Mouse (Mus musculus): ENCODE data around the gene Cltc. TPM values are rescaled to one million over a fixed set of nuclear protein-coding genes. Genes with fewer than 3 reads are reported as not detected.

The Cltc gene
- polyA plus RNA-seq, 1 experiment from 2014 or later, result 129 TPM

- H3K4me3 ChIP-seq (replicated peaks), result no peak overlapping the region
- H3K27ac ChIP-seq, result 0 out of 2 replicates have a peak overlapping the region, but pooled peaks have one; percentile 2
- H3K36me3 ChIP-seq, result peaks cover 16% of the 10 kb centered on the region
- H3K27me3 ChIP-seq, result no peaks in the 10 kb centered on the region
- no peak overlapping the region for H3K4me2 ChIP-seq
- WGBS, result 93% methylated on average over 3 of the region's 3 CpGs
- no peak for ATAC-seq (ENCODE audit: insufficient number of reproducible peaks, insufficient read depth, low FRiP score, low TSS enrichment, low read depth)
- no peak overlapping the region for H3K9ac ChIP-seq (replicated peaks)
- peaks cover 7% of the 10 kb centered on the region for H3K4me1 ChIP-seq (replicated peaks)
- H3K9me3 ChIP-seq, result no peaks in the 10 kb centered on the region
Measured at GRCm38 (mm10) chr11:86646885-86647459, 110.4 kb downstream of the Cltc start.

- no peak overlapping the region for H3K4me3 ChIP-seq (replicated peaks)
- no peak overlapping the region for H3K9ac ChIP-seq (replicated peaks)
- H3K27ac ChIP-seq, result 0 out of 2 replicates have a peak overlapping the region, but pooled peaks have one; percentile 2
- no peaks in the 10 kb centered on the region for H3K27me3 ChIP-seq
- H3K4me1 ChIP-seq (replicated peaks), result peaks cover 7% of the 10 kb centered on the region
- WGBS, result 69% methylated on average over 7 of the region's 7 CpGs
- H3K4me2 ChIP-seq, result no peak overlapping the region
- no peak for ATAC-seq (ENCODE audit: insufficient number of reproducible peaks, insufficient read depth, low FRiP score, low TSS enrichment, low read depth)
- peaks cover 16% of the 10 kb centered on the region for H3K36me3 ChIP-seq
- H3K9me3 ChIP-seq, result no peaks in the 10 kb centered on the region
Measured at GRCm38 (mm10) chr11:86646136-86646834, 111.1 kb downstream of the Cltc start.

GRCm38 (mm10) chr11:86644553-86644952, 112.8 kb downstream of the Cltc start:
- no peak overlapping the region for H3K9ac ChIP-seq (replicated peaks)

More at GRCm38 (mm10) chr11:86644553-86644952, 112.8 kb downstream of the Cltc start:
- H3K4me3 ChIP-seq (replicated peaks), result no peak overlapping the region
- peaks cover 7% of the 10 kb centered on the region for H3K4me1 ChIP-seq (replicated peaks)
- H3K27ac ChIP-seq, result no peak overlapping the region
- 97% methylated on average over 4 of the region's 4 CpGs for WGBS
- H3K9me3 ChIP-seq, result no peaks in the 10 kb centered on the region
- H3K36me3 ChIP-seq, result peaks cover 22% of the 10 kb centered on the region
- no peak for ATAC-seq (ENCODE audit: insufficient number of reproducible peaks, insufficient read depth, low FRiP score, low TSS enrichment, low read depth)
- H3K27me3 ChIP-seq, result no peaks in the 10 kb centered on the region
- H3K4me2 ChIP-seq, result no peak overlapping the region

Other genes with a start within 250 kb of the Cltc start
- 78.3 and 83.8 TPM in 2 replicates for gene Rps6kb1, start 212.8 kb downstream of the Cltc start, polyA plus RNA-seq (2016; fragmentation: Nextera tagmentation; extraction: Ambion mirVana)
- gene Tubd1, start 212.6 kb downstream of the Cltc start, polyA plus RNA-seq (2016; fragmentation: Nextera tagmentation; extraction: Ambion mirVana), result 9.8 and 11.5 TPM in 2 replicates
- gene Vmp1, start 73.7 kb downstream of the Cltc start, polyA plus RNA-seq (2016; fragmentation: Nextera tagmentation; extraction: Ambion mirVana), result 79.8 and 85.1 TPM in 2 replicates
- gene Ptrh2, start 73.6 kb downstream of the Cltc start, polyA plus RNA-seq (2016; fragmentation: Nextera tagmentation; extraction: Ambion mirVana), result 40.4 and 42.9 TPM in 2 replicates
- gene Dhx40, start 50.2 kb upstream of the Cltc start, polyA plus RNA-seq (2016; fragmentation: Nextera tagmentation; extraction: Ambion mirVana), result 36.4 and 39.7 TPM in 2 replicates
- gene Ypel2, start 236.1 kb upstream of the Cltc start, polyA plus RNA-seq (2016; fragmentation: Nextera tagmentation; extraction: Ambion mirVana), result 9.8 and 10.5 TPM in 2 replicates